Mouse (Mus musculus): ENCODE data around the gene Ranbp2. TPM values are rescaled to one million over a fixed set of nuclear protein-coding genes. Genes with fewer than 3 reads are reported as not detected.

Ranbp2 gene
- polyA plus RNA-seq, 1 experiment = 0.51 TPM

DNA sequence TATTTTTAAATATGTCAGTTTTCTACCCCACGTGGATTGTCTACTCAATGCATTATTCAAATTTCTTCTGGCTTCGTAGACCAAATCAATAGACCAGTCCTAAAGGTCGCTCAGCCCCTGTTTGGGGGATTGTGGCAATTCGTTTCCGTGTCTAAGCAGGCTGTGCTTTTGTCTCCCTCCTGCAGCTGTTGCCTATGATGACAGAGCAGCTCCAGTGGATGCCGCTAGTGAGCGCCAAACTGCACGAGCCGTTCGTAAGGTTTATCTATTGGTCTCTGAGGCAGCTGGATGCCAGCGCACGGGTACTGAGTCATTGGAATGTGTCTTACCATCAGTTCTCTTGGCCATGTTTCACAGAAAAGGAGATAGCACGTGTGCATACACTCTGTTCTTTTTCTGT is 93.9 kb downstream of the Ranbp2 start:
- H3K9me3 ChIP-seq = no peaks in the 10 kb centered on the region

More for the DNA sequence above, 93.9 kb downstream of the Ranbp2 start:
- no peak overlapping the region for H3K4me3 ChIP-seq (replicated peaks)
- H3K27me3 ChIP-seq (replicated peaks) = no peaks in the 10 kb centered on the region
- TF ChIP-seq GATA1 (IDR thresholded peaks at IDR 0.05; ENCODE audit: borderline replicate concordance, low read length) (no peak), FLI1 (IDR thresholded peaks at IDR 0.05; ENCODE audit: low read length) (no peak)
- peaks cover 10% of the 10 kb centered on the region for H3K36me3 ChIP-seq (replicated peaks; ENCODE audit: low read length)
- H3K4me1 ChIP-seq = no peaks in the 10 kb centered on the region

Other genes with a start within 250 kb of the Ranbp2 start
- gene AW822073, start 222.0 kb upstream of the Ranbp2 start, polyA plus RNA-seq (2012; ENCODE audit: insufficient read depth, low replicate concordance) = 0.16 TPM in 1 of 2 replicates, not detected in the other
- 0.12 and 2.4 TPM in 2 replicates for gene Duxf3, start 214.2 kb upstream of the Ranbp2 start, polyA plus RNA-seq (2012; ENCODE audit: insufficient read depth, low replicate concordance)
- gene Gm4981, start 210.2 kb upstream of the Ranbp2 start, polyA plus RNA-seq (2012; ENCODE audit: insufficient read depth, low replicate concordance) = not detected in 2 replicates
- 4.0 TPM in 1 of 2 replicates, not detected in the other for gene Gcc2, start 191.4 kb upstream of the Ranbp2 start, polyA plus RNA-seq (2012; ENCODE audit: insufficient read depth, low replicate concordance)
- gene Lims1, start 123.5 kb upstream of the Ranbp2 start, polyA plus RNA-seq (2012; ENCODE audit: insufficient read depth, low replicate concordance) = 2.9 and 6.5 TPM in 2 replicates
- gene Ccdc138, start 51.0 kb downstream of the Ranbp2 start, polyA plus RNA-seq (2012; ENCODE audit: insufficient read depth, low replicate concordance) = 0.65 TPM in 1 of 2 replicates, not detected in the other
- not detected in 2 replicates for gene Edar, start 228.7 kb downstream of the Ranbp2 start, polyA plus RNA-seq (2012; ENCODE audit: insufficient read depth, low replicate concordance)

Measured in megakaryocyte, embryonic 14.5 days (primary cell).